Mouse (Mus musculus) MEL (cell line): Measurements from ENCODE around the gene Abhd2.

Experiments used
- CTCF ChIP-seq, 3 experiments: IDR thresholded peaks in 2 of 3; conservative IDR thresholded peaks in 1 of 3; 2 replicates each; pipeline ENCODE4 v1.5.1; 2011 to 2012; ENCODE audit warnings: low read length in 3 of 3, low read depth in 2 of 3, mild to moderate bottlenecking in 2 of 3, improper control_type of control experiment in 1 of 3, inconsistent platforms in 1 of 3, mixed read lengths in 1 of 3, moderate library complexity in 1 of 3; ENCODE audit not compliant: control insufficient read depth in 1 of 3, insufficient read depth in 1 of 3, poor library complexity in 1 of 3, severe bottlenecking in 1 of 3
- E2F4 ChIP-seq: IDR thresholded peaks from 2 replicates; pipeline ENCODE4 v1.6.1; 2011; ENCODE audit warnings: low read depth, low read length, improper control_type of control experiment, borderline replicate concordance
- EP300 ChIP-seq, 2 experiments: IDR thresholded peaks; 2 replicates each; pipeline ENCODE4 v1.6.1; 2011; ENCODE audit warnings: improper control_type of control experiment in 2 of 2, low read length in 2 of 2, low read depth in 1 of 2, mild to moderate bottlenecking in 1 of 2
- GABPA ChIP-seq: IDR thresholded peaks from 2 replicates; pipeline ENCODE4 v1.6.1; 2012; ENCODE audit warnings: low read depth, mild to moderate bottlenecking, inconsistent platforms, low read length, improper control_type of control experiment, moderate library complexity
- JUND ChIP-seq: IDR thresholded peaks from 2 replicates; pipeline ENCODE4 v1.6.1; 2011; ENCODE audit warnings: low read depth, mild to moderate bottlenecking, improper control_type of control experiment, low read length
- KAT2A ChIP-seq: conservative IDR thresholded peaks from 2 replicates; pipeline ENCODE4 v1.6.1; 2012; ENCODE audit warnings: low read depth, low read length, improper control_type of control experiment, inconsistent platforms
- MXI1 ChIP-seq: IDR thresholded peaks from 2 replicates; pipeline ENCODE4 v1.6.1; 2011; ENCODE audit warnings: mild to moderate bottlenecking, low read depth, low read length, improper control_type of control experiment
- POLR2A ChIP-seq, 2 experiments: IDR thresholded peaks; 2 replicates each; pipeline ENCODE4 v1.6.1; 2011 to 2012; ENCODE audit warnings: low read length in 2 of 2, mild to moderate bottlenecking in 2 of 2, control low read depth in 1 of 2, improper control_type of control experiment in 1 of 2, low read depth in 1 of 2, moderate library complexity in 1 of 2; ENCODE audit not compliant: control insufficient read depth in 1 of 2, insufficient read depth in 1 of 2, poor library complexity in 1 of 2
- TAL1 ChIP-seq: IDR thresholded peaks from 2 replicates; pipeline ENCODE4 v1.6.1; 2012; ENCODE audit warnings: mild to moderate bottlenecking, inconsistent platforms, low read length, moderate library complexity, mixed read lengths
- UBTF ChIP-seq: IDR thresholded peaks from 2 replicates; pipeline ENCODE4 v1.6.1; 2012; ENCODE audit warnings: low read depth, mild to moderate bottlenecking, inconsistent platforms, low read length, improper control_type of control experiment, moderate library complexity, borderline replicate concordance; ENCODE audit not compliant: insufficient read depth
- ZMIZ1 ChIP-seq: IDR thresholded peaks from 2 replicates; pipeline ENCODE4 v1.6.1; 2012; ENCODE audit warnings: low read depth, mild to moderate bottlenecking, inconsistent platforms, low read length, improper control_type of control experiment, moderate library complexity
- ZNF384 ChIP-seq: IDR thresholded peaks from 2 replicates; pipeline ENCODE4 v1.6.1; 2012; ENCODE audit warnings: low read depth, mild to moderate bottlenecking, inconsistent platforms, low read length, improper control_type of control experiment

DNA sequence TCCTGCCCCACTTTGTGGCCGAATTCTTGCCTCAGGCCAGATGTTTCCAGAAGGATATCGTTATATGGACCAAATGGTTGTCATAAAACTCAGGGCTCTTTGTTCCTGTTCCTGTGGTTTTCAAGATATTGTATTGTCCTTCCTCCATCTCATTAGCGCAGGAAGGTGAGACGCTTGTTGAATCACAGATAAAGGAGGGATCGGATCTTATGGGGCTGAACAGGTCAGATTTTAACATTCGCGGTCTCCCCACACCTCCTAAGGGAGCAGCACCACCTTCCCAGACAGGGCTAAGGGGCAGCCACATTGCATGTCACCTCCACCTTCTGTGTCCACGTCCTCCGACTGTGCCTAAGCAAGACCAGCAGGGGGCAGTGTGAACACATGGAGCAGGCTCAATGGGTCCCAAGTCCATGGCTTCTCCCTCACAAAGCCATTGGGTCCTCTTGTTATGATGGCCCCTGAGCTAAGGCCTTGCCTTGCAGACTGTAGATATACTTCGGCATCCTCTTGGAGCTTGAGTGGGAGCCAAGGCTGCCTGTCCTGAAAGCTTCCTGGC, 98.4 kb downstream of the Abhd2 start:
- peak; percentile 95 to 99 (median 96) for TF ChIP-seq CTCF (IDR thresholded peaks at IDR 0.05 in 2 of 3, conservative IDR thresholded peaks at IDR 0.05 in 1 of 3; ENCODE audit: control insufficient read depth in 1 of 3, insufficient read depth in 1 of 3, low read depth in 2 of 3, low read length in 3 of 3, poor library complexity in 1 of 3, severe bottlenecking in 1 of 3)
- no peak for TF ChIP-seq EP300 (IDR thresholded peaks at IDR 0.05; ENCODE audit: low read depth in 1 of 2, low read length in 2 of 2)
- no peak for TF ChIP-seq POLR2A (IDR thresholded peaks at IDR 0.05; ENCODE audit: control insufficient read depth in 1 of 2, insufficient read depth in 1 of 2, low read depth in 1 of 2, low read length in 2 of 2, poor library complexity in 1 of 2)
- no peak for TF ChIP-seq E2F4
- TF ChIP-seq ZMIZ1 = no peak
- 0 out of 2 replicates have a peak, but pooled peaks have one; percentile 19 for TF ChIP-seq ZNF384
- no peak for TF ChIP-seq TAL1
- TF ChIP-seq MXI1 = no peak
- no peak for TF ChIP-seq KAT2A
- no peak for TF ChIP-seq GABPA
- TF ChIP-seq UBTF = no peak
- TF ChIP-seq JUND = no peak
